Mouse (Mus musculus): ENCODE data around the gene Cst6. TPM values are rescaled to one million over a fixed set of nuclear protein-coding genes. Genes with fewer than 3 reads are reported as not detected.
A peak's percentile ranks its signal among the peaks of the same experiment; 100 is the strongest.

Cst6 gene
- total RNA-seq, 2 experiments from 2014 or later = 20.8 to 35.6 TPM

DNA sequence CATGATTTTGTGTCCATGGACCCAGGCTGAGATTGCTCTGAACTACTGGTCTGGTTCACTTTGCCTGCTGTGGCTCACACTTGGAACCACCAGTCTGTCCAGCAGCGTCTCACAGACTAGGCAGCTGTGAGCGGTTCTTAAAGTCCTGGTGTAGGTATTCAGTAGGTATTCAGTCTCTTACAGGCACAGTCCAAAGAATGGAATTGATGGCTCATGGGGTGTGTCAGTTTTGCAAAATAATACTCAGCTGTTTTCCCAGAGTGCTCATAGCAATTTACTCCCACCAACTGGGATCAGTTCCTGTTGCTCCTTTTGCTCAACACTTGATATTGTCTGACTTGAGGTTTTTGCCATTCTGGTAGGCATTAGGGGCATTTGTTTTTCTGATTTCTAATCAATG lies 12.8 kb upstream of the Cst6 start:
- intact Hi-C loops (cut with DNase I) = no loop called here
- no peak for DNase-seq (ENCODE audit: low spot score in 2 of 2)

- DNase-seq (ENCODE audit: low spot score in 2 of 2) = no peak
- intact Hi-C loops (cut with DNase I) = no loop called here
These were observed 6.7 kb upstream of the Cst6 start for GRCm38 (mm10) chr19:5356080-5356479.

DNA sequence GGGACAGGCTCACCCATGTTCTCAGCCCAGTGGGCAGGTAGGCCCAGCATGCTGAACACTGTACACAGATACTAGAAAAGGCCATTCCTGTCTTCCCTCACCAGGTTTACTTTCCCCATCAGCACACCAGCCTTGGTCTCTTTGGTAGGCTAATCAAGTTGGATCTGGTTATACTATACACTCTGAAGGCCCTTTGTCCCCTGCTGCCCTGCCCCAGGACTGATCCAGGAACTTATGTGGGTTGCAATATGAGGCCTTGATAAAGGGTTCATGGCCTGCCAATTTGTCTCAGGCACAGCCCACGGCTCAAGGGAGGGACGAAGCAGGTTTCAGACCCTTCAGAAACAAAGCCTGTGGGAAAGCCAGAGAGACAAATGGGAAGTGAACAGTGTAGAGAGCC lies 4.2 kb upstream of the Cst6 start:
- intact Hi-C loops (cut with DNase I) = no loop called here
- no peak for DNase-seq (ENCODE audit: low spot score in 2 of 2)

DNA sequence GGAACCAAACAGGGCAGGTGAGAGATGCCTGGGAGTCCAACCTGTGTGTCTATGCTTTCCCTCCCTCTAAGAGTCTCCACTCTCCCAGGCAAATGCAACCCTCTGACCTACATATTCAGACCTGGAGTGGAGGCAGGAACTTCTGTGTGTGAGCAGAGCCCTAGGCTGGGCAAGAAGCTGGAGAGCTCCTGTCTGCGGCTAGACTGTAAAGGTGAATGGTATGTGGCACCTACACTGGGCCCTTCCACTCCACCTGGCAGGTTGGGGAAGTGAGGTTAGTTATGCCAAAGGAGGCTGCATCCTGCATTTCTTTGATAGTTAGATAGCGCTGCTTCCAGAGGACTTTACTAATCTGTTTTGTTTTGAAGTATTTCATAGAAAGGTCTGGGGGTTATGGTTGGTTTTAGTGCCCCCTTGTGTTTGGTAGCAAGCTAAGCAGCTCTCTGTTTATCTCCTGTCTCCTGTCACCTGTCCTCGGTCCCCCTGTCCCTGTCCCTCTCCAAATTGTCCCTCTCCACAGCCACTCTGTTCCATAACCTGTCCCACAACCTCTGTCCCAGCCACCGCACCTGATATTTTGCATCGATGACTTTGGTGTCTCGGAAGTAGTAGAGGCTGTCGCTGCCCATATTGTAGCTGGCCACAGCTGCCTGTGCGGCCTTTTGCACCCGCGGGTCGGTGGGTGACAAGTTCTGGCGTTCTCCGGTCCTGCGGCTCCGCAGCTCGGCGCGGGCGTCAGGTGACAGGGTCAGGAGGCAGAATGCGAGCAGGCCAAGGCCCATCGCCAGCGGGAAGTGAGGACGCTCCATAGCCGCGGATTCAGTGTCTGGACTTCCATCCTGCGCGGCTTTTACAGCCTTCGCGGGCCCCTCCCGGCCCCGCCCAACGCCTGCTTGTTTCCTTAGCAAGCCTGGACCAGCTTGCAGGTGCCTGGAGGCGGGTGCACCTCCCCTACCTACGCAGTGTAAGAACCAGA lies 560 bp downstream of the Cst6 start:
- peak; percentile 40 to 49 for DNase-seq (ENCODE audit: low spot score in 2 of 2)
- intact Hi-C loops (cut with DNase I) = no loop called here

DNA sequence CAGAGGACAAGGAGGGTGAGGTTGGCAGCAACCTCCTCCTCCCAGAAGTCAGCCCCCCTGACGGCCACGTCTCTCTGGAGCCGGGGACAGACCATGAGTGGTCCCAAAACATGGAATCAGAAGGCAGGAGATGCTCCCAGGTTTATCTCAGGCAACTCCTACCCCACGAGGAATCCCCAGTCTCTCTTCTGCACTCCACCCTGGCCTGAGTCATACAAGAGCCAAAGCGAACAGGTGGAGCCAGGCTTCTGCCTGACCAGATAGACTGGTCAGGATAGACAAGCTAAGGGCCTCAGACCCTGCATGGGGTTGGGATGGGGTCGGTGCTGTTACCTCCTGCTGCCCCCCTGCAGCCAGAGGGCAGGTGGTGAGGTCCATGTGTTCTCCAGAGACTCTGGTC lies 1.3 kb downstream of the Cst6 start:
- intact Hi-C loops (cut with DNase I) = no loop called here
- no peak for DNase-seq (ENCODE audit: low spot score in 2 of 2)

GRCm38 (mm10) chr19:5345297-5346131 lies 3.9 kb downstream of the Cst6 start:
- intact Hi-C loops (cut with DNase I) = no loop called here
- DNase-seq (ENCODE audit: low spot score in 2 of 2) = no peak

- no peak for DNase-seq (ENCODE audit: low spot score in 2 of 2)
- intact Hi-C loops (cut with DNase I) = no loop called here
These were observed 8.0 kb downstream of the Cst6 start for GRCm38 (mm10) chr19:5341360-5341759.

DNA sequence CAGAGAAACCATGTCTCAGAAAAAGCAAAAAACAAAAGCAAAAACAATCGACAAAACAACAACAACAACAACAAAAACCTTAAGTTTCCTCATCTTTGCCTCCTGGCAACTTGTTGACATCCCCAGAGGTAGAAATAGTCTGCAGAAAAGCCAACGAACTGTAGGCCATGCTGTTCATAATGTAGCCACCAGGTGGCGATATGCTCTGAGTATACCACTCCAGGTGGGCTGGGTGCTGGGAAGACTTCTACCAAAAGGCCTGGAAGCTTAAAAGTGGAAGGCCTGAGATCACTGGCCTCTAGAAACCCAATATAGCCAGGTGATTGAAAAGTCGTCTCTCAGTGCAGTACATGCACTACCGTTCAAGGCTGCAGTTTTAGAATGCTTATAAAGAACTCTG lies 11.4 kb downstream of the Cst6 start:
- DNase-seq (ENCODE audit: low spot score in 2 of 2) = peak; percentile 54 to 74
- intact Hi-C loops (cut with DNase I) = no loop called here

DNA sequence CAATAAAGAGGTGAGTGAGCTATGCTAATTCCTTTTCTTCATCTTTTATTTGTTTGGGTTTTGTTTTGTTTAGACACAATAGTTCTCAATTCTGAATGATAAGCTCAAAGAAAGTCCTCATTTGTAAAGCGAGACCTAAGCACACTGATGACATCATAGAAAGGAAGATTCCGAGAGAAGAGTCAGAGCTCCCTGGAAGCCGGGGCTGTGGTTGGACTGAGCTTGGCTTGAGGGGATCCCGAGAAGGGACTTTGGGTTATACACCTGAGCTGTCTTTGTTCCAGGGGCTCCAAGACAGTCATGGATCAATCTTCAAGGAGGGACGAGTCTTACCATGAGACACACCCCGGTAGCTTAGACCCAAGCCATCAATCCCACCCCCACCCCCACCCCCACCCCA lies 13.9 kb downstream of the Cst6 start, which contains the start of gene Catsper1:
Gene Catsper1, plus strand, starts transcription at position 301 of the 400 bp plus-strand sequence.
- DNase-seq (ENCODE audit: low spot score in 2 of 2) = no peak
- intact Hi-C loops (cut with DNase I) = no loop called here

DNA sequence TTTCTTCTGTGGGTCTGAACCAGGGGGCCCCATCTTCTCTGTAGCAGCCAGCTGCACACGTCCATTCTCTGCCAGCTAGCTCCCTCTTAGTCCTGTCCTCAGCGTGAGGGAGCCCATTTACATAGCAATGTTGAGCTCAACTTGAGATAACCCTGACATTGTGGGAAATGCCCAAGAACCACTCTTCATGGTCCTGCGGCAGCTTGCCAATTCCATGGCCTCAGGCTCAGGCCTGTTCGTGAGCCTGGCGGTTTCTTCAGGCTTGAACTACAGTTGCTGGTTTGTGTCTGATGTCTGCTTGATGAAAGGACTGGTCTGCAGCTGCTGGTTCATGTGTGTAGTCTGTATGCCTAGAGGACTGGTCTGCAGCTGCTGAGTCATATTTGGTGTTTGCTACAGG lies 14.6 kb downstream of the Cst6 start:
- DNase-seq (ENCODE audit: low spot score in 2 of 2) = no peak
- intact Hi-C loops (cut with DNase I) = no loop called here

GRCm38 (mm10) chr19:5327970-5328369 lies 21.4 kb downstream of the Cst6 start:
- intact Hi-C loops (cut with DNase I) = no loop called here
- DNase-seq (ENCODE audit: low spot score in 2 of 2) = no peak

DNA sequence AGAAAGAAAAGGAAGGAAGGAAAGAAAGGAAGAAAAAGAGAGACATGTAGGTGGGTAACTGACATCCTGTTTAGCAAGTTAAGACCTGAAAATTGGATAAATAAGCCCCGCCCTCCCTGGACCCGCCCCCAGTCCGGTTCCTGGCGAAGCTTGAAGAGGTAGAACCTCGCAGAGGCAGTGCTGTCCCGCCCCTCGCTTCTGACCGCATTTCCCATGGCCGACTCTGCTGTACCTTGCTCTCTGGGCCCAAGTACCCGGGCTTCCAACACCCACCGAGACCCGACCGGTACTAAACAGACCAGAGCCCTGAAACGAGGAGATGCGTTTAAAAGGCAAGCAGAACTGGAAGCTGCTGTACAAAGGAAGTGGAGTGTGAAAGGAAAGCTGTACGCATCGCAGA lies 25.6 kb downstream of the Cst6 start:
- intact Hi-C loops (cut with DNase I) = no loop called here
- DNase-seq (ENCODE audit: low spot score in 2 of 2) = no peak

- intact Hi-C loops (cut with DNase I) = no loop called here
- no peak for DNase-seq (ENCODE audit: low spot score in 2 of 2)
These were observed 36.2 kb downstream of the Cst6 start for GRCm38 (mm10) chr19:5313189-5313588.

DNA sequence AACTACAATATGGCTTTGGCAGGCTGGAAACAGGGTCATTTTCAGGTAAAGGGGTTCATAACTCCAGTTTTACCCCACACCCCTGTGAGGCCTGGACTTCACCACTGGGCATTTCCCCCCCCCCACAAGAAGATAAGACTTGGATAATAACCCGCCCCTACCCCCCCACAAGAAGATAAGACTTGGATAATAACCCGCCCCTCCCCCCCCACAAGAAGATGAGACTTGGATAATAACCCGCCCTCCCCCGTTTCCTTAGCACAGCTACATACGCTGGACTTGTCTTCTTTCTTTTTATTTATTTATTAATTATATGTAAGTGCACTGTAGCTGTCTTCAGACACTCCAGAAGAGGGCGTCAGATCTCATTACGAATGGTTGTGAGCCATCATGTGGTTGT lies 40.3 kb downstream of the Cst6 start:
- intact Hi-C loops (cut with DNase I) = no loop called here
- DNase-seq (ENCODE audit: low spot score in 2 of 2) = no peak

GRCm38 (mm10) chr19:5306968-5307734 lies 42.2 kb downstream of the Cst6 start:
- DNase-seq (ENCODE audit: low spot score in 2 of 2) = peak in 1 of 2 experiments; percentile 13
- intact Hi-C loops (cut with DNase I) = no loop called here

DNA sequence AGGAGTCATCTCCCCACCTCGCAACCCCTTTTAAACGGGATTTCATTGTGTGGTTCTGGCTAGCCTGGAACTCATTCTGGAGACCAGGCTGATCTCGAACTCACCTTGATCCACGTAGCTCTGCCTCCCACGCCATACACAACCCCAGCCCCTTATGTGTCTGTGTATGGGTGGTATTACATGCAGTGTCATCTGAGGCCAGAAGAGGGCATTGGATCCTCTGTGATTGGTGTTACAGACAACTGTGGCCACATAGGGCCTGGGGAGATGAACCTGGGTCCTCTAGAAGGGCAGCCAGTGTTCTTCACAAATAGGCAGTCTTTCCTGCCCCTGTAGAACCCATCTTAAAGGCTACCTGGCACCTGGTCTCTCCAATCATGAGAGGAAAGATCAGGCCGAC lies 43.1 kb downstream of the Cst6 start:
- intact Hi-C loops (cut with DNase I) = no loop called here
- no peak for DNase-seq (ENCODE audit: low spot score in 2 of 2)

- intact Hi-C loops (cut with DNase I) = no loop called here
- no peak for DNase-seq (ENCODE audit: low spot score in 2 of 2)
These were observed 46.9 kb downstream of the Cst6 start for GRCm38 (mm10) chr19:5302455-5302854.

- intact Hi-C loops (cut with DNase I) = no loop called here
- DNase-seq (ENCODE audit: low spot score in 2 of 2) = no peak
These were observed 48.8 kb downstream of the Cst6 start for GRCm38 (mm10) chr19:5300588-5300987.

GRCm38 (mm10) chr19:5297903-5298800 lies 51.2 kb downstream of the Cst6 start, which contains the start of gene Gal3st3:
Gene Gal3st3 (plus strand): TSS chr19:5298331.
- peak; percentile 66 to 77 for DNase-seq (ENCODE audit: low spot score in 2 of 2)
- intact Hi-C loops (cut with DNase I) = loop anchor here (2.0 to 5.0 kb wide), 2 partner anchors 19 to 69 kb away; partner anchors contain the start of genes Banf1 and Eif1ad

Measured in left cerebral cortex, postnatal 36 days (tissue).